In the genomic region with DNA sequence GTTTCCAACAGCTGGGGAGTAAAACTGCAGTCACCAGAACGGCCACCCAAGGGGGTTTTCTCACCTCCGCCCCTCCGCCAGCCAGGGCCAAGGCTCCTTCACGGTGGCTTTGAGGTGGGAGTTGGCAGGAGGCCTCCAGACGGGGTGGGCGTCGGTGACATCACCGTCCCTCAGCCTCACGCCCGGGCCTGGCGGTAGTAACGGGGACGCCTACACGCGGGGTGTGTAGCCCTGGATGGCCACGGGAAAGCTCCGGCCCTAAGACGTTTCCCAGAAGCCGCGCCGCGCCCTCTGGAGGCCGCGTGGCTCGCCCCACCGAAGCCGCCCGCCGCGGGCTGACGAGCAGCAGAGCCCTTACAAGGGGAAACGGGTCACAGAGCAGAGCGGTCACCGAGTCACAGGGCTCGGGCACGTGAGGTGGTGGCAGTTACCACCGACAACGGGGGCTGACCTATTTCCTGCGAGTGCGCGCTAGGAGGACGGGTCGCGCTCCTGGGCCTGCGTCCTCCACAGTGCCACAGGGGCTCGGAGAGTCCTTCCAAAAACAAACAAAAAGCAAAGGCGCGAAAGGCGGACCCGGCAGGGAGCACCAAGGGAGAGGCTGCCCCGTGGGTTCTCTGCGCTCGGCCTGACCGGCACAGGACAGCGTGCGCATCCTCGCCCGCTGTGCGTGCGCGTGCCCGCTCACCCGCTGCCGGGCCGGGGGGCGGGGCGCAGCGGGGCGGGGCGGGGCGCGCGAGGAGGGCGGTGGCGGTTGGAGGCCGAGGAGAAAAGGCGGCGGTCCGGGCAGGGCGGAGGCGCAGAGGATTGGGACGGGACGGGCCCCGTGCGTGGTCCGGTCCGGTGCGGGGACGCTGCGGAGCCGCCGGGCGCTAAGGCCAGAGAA, we compare ENCODE assay signal across 8 mouse cellular contexts. TPM values are rescaled to one million over a fixed set of nuclear protein-coding genes. Genes with fewer than 3 reads are reported as not detected.
DNase-seq lines count a peak whose midpoint lies in the region; ATAC-seq lines count a peak whose summit lies in the region.

TSS of gene Fbxo30 (plus strand) at position 753 of the 886 bp plus-strand sequence.

- peak; percentile 88 for ATAC-seq in megakaryocyte, adult 5-6 weeks (ENCODE audit: poor library complexity, severe bottlenecking)

- peak; percentile 96 to 99 for DNase-seq in adrenal gland, adult (ENCODE audit: inconsistent age in 2 of 2, low spot score in 1 of 2)
- peak; percentile 91 for DNase-seq in embryo, embryonic 10 days (ENCODE audit: low spot score)
- peak; percentile 91 for DNase-seq in gastrocnemius, postnatal 10 days
- DNase-seq in induced T-regulatory cell, adult 2 months (ENCODE audit: low read depth): peak; percentile 90
- DNase-seq in left cerebral cortex, adult 8-10 months (ENCODE audit: low spot score in 2 of 2): peak; percentile 85 to 88
- DNase-seq in right cerebral cortex, adult 18-20 months: peak; percentile 91
- DNase-seq in urinary bladder, adult 2 months (ENCODE audit: low spot score): peak; percentile 95

RNA-seq across cellular contexts. Expression of gene Fbxo30, which starts in this region (rescaled TPM):
- total RNA-seq in gastrocnemius, postnatal 10 days (2021): 10 to 100 TPM; 13.0 to 17.3 TPM
- total RNA-seq in left cerebral cortex, adult 8-10 months (2022): 10 to 100 TPM; 11.0 to 14.1 (median 12.2) TPM
- total RNA-seq in megakaryocyte, adult 5-6 weeks (2015): 8.6 and 10.7 TPM in 2 replicates
- 10.4 and 12.2 TPM in 2 replicates for total RNA-seq in megakaryocyte, adult 5-6 weeks (2017)
- 24.7 and 33.3 TPM in 2 replicates for polyA plus RNA-seq in urinary bladder, adult 2 months (2012; rRNA removed)

Comparison
In these comparisons a context has a peak if more than half of its experiments do, and no peak if none do; other contexts are left out.
1. Peak in every context shown above with its lines: DNase-seq and ATAC-seq.